Mouse (Mus musculus): ENCODE results near the gene Rpl37a. TPM values are rescaled to one million over a fixed set of nuclear protein-coding genes. Genes with fewer than 3 reads are reported as not detected.

Rpl37a gene
- 831 and 993 TPM in 2 replicates for total RNA-seq (2021)
- long read RNA-seq, transcript Rpl37a-201 (4 exons, 558 nt), result major isoform, 202 of 213 reads
- long read RNA-seq, partial matches to known transcripts, result 1 of 213 reads
- long read RNA-seq, other reads (novel, unspliced or antisense), result 6 of 213 reads

- peak; percentile 93 for DNase-seq
These were observed at the start of gene Rpl37a for GRCm38 (mm10) chr1:72710753-72711653. Gene Rpl37a (plus strand): TSS chr1:72711290.

GRCm38 (mm10) chr1:72673070-72673469, 38.0 kb upstream of the Rpl37a start:
- DNase-seq, result no peak

GRCm38 (mm10) chr1:72696256-72696655, 14.8 kb upstream of the Rpl37a start:
- DNase-seq, result no peak

- DNase-seq, result peak; percentile 71
These were observed 12.4 kb upstream of the Rpl37a start for GRCm38 (mm10) chr1:72698651-72699050.

GRCm38 (mm10) chr1:72700479-72700878, 10.6 kb upstream of the Rpl37a start, which contains the start of gene Ankar:
Gene Ankar (minus strand): TSS chr1:72700579.
- no peak for DNase-seq

- DNase-seq, result no peak
These were observed 3.6 kb upstream of the Rpl37a start for GRCm38 (mm10) chr1:72707525-72707924.

GRCm38 (mm10) chr1:72711684-72712083, 594 bp downstream of the Rpl37a start:
- DNase-seq, result peak; percentile 12

GRCm38 (mm10) chr1:72714547-72714946, 3.5 kb downstream of the Rpl37a start:
- no peak for DNase-seq

- no peak for DNase-seq
These were observed 4.0 kb downstream of the Rpl37a start for GRCm38 (mm10) chr1:72715065-72715464.

- no peak for DNase-seq
These were observed 4.7 kb downstream of the Rpl37a start for GRCm38 (mm10) chr1:72715593-72716361.

- no peak for DNase-seq
These were observed 5.3 kb downstream of the Rpl37a start for GRCm38 (mm10) chr1:72716421-72716820.

- DNase-seq, result peak; percentile 82
These were observed 5.8 kb downstream of the Rpl37a start for GRCm38 (mm10) chr1:72716926-72717325.

GRCm38 (mm10) chr1:72717540-72717939, 6.5 kb downstream of the Rpl37a start:
- DNase-seq, result no peak

GRCm38 (mm10) chr1:72718846-72719245, 7.8 kb downstream of the Rpl37a start:
- peak; percentile 66 for DNase-seq

- no peak for DNase-seq
These were observed 9.1 kb downstream of the Rpl37a start for GRCm38 (mm10) chr1:72720115-72720725.

GRCm38 (mm10) chr1:72722646-72723045, 11.6 kb downstream of the Rpl37a start:
- no peak for DNase-seq

- DNase-seq, result no peak
These were observed 13.3 kb downstream of the Rpl37a start for GRCm38 (mm10) chr1:72724354-72724753.

- no peak for DNase-seq
These were observed 14.9 kb downstream of the Rpl37a start for GRCm38 (mm10) chr1:72725941-72726340.

GRCm38 (mm10) chr1:72728781-72729180, 17.7 kb downstream of the Rpl37a start:
- no peak for DNase-seq

GRCm38 (mm10) chr1:72730126-72730525, 19.0 kb downstream of the Rpl37a start:
- no peak for DNase-seq

GRCm38 (mm10) chr1:72733191-72733691, 22.2 kb downstream of the Rpl37a start:
- no peak for DNase-seq
